Mouse (Mus musculus) stomach, postnatal 0 days (tissue): ENCODE data around the gene Npas2.

ENCODE experiments used
- CTCF ChIP-seq: IDR thresholded peaks from 2 replicates; pipeline ENCODE4 v1.5.1; 2016; ENCODE audit warnings: antibody characterized with exemption, low read depth, mild to moderate bottlenecking, moderate library complexity
- EP300 ChIP-seq: optimal IDR thresholded peaks from 2 replicates; pipeline ENCODE3; 2016; ENCODE audit warnings: antibody characterized with exemption

GRCm38 (mm10) chr1:39317935-39318334 is 124.4 kb downstream of the Npas2 start:
- no peak for TF ChIP-seq CTCF
- no peak for TF ChIP-seq EP300
